Mouse (Mus musculus) large intestine, adult 2 months (tissue): Measurements from ENCODE around the gene Rps6kb2. TPM values are rescaled to one million over a fixed set of nuclear protein-coding genes. Genes with fewer than 3 reads are reported as not detected.
"Not testable (repeated sequence)": the region's sequence is repeated elsewhere in the genome, so short reads cannot be mapped to it uniquely, and the experiment has no call there.

Source experiments
- DNase-seq: peaks from one replicate; pipeline ENCODE4 v3.0.0-alpha.2; 2012; ENCODE audit warnings: low read depth, low spot score
- WGBS: fragments of 180-500 bp; shearing (Covaris S2); methylation state at CpG from one replicate; pipeline ENCODE4 v1.1.7; 2018; 5-methylcytosine and 5-hydroxymethylcytosine counted together
- polyA plus RNA-seq: library from polyadenylated mRNA; depleted of rRNA; stranded (reverse); fragments of >200 nt; gene quantifications from 2 replicates; pipeline ENCODE4 v1.2.3, GENCODE M21; 2012

Gene Rps6kb2
- polyA plus RNA-seq, 1 experiment, result 37.5 TPM

- no peak for DNase-seq
- 71% methylated on average over 16 of the region's 16 CpGs for WGBS
Measured at GRCm38 (mm10) chr19:4144550-4145498, 18.3 kb downstream of the Rps6kb2 start.

GRCm38 (mm10) chr19:4143759-4144268, 19.3 kb downstream of the Rps6kb2 start, which contains the start of gene Cabp4:
Gene Cabp4 (minus strand): TSS chr19:4144033.
- WGBS, result 73% methylated on average over 7 of the region's 7 CpGs
- no peak for DNase-seq

- 85% methylated on average over 18 of the region's 18 CpGs for WGBS
- DNase-seq, result no peak
Measured at GRCm38 (mm10) chr19:4142416-4143173, 20.6 kb downstream of the Rps6kb2 start.

GRCm38 (mm10) chr19:4140147-4140546, 23.0 kb downstream of the Rps6kb2 start:
- 84% methylated on average over 6 of the region's 6 CpGs for WGBS

GRCm38 (mm10) chr19:4139446-4139845, 23.7 kb downstream of the Rps6kb2 start, which contains the start of gene Gpr152:
Gene Gpr152 (plus strand): TSS chr19:4139787.
- 95% methylated on average over 2 of the region's 2 CpGs for WGBS
- DNase-seq, result no peak

More at GRCm38 (mm10) chr19:4140147-4140546, 23.0 kb downstream of the Rps6kb2 start:
- no peak for DNase-seq

- no peak for DNase-seq
- WGBS, result 49% methylated on average over 5 of the region's 5 CpGs
Measured at GRCm38 (mm10) chr19:4137913-4138312, 25.2 kb downstream of the Rps6kb2 start.

GRCm38 (mm10) chr19:4136463-4136862, 26.7 kb downstream of the Rps6kb2 start:
- WGBS, result 83% methylated on average over 5 of the region's 5 CpGs
- DNase-seq, result no peak

GRCm38 (mm10) chr19:4135963-4136345, 27.2 kb downstream of the Rps6kb2 start:
- DNase-seq, result not testable (repeated sequence)
- 17% methylated on average over 8 of the region's 8 CpGs for WGBS

- not testable (repeated sequence) for DNase-seq
- WGBS, result 83% methylated on average over 6 of the region's 6 CpGs
Measured at GRCm38 (mm10) chr19:4135229-4135962, 27.8 kb downstream of the Rps6kb2 start.

- no peak for DNase-seq
- WGBS, result 85% methylated on average over 4 of the region's 4 CpGs
Measured at GRCm38 (mm10) chr19:4134354-4134753, 28.8 kb downstream of the Rps6kb2 start.

GRCm38 (mm10) chr19:4131768-4132167, 31.4 kb downstream of the Rps6kb2 start:
- no peak for DNase-seq
- WGBS, result 86% methylated on average over 2 of the region's 2 CpGs

GRCm38 (mm10) chr19:4131075-4131474, 32.1 kb downstream of the Rps6kb2 start:
- WGBS, result 83% methylated on average over 5 of the region's 5 CpGs
- no peak for DNase-seq

- WGBS, result 81% methylated on average over 4 of the region's 4 CpGs
- DNase-seq, result no peak
Measured at GRCm38 (mm10) chr19:4130106-4130505, 33.0 kb downstream of the Rps6kb2 start.

GRCm38 (mm10) chr19:4129462-4129861, 33.7 kb downstream of the Rps6kb2 start:
- DNase-seq, result no peak
- WGBS, result 85% methylated on average over 7 of the region's 7 CpGs

GRCm38 (mm10) chr19:4126759-4127495, 36.2 kb downstream of the Rps6kb2 start:
- 35% methylated on average over 7 of the region's 7 CpGs for WGBS
- no peak for DNase-seq

- WGBS, result under 1% methylated on average over 64 of the region's 64 CpGs
- DNase-seq, result peak; percentile 93
Measured at GRCm38 (mm10) chr19:4125741-4126696, 37.1 kb downstream of the Rps6kb2 start, which contains the start of gene Aip. Gene Aip (minus strand): TSS chr19:4125858.

GRCm38 (mm10) chr19:4125268-4125667, 37.9 kb downstream of the Rps6kb2 start:
- 5% methylated on average over 4 of the region's 4 CpGs for WGBS
- DNase-seq, result not testable (repeated sequence)

- WGBS, result 44% methylated on average over 4 of the region's 4 CpGs
- DNase-seq, result no peak
Measured at GRCm38 (mm10) chr19:4124432-4124831, 38.7 kb downstream of the Rps6kb2 start.
